Mouse (Mus musculus): ENCODE data around the gene Tctex1d1.

The Tctex1d1 gene

DNA sequence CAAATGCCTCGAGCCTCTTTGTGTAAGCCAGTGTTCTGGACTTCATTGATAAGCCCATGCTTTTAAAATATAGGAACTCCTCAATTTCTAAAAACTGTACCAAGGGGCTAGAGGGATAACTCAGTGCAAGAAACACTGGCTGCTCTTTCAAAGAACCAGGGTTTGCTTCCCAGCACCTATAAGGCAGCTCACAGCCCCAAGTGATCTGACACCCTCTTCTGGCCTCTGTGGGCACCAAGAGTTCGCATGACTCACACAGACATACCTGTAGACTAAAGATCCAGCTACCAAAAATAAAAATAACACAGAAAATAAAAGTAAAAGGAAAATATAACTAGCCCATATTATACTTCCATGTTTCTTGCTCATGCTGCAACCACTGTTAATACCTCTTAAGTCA is 9.3 kb downstream of the Tctex1d1 start:
- no peak for DNase-seq (ENCODE audit: low read depth, low spot score)

DNA sequence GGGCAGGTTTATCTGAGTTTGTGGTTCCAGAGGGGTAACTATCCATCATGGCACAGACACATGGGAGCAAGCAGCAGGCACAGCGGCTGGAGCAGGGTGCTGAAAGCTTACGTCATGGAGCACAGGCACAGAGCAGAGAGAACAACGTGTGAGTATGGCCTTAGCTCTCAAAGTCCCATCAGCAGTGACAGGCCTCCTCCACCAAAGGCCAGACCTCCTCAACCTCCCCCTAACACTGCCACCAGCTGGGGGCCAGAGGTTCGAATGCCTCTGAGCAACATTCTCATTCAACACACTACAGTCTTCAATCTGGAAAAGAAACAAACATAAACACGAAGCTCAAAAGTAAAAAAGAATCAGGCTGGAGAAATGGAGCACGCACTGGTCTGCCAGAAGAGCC is 10.1 kb downstream of the Tctex1d1 start:
- no peak for DNase-seq (ENCODE audit: low read depth, low spot score)

DNA sequence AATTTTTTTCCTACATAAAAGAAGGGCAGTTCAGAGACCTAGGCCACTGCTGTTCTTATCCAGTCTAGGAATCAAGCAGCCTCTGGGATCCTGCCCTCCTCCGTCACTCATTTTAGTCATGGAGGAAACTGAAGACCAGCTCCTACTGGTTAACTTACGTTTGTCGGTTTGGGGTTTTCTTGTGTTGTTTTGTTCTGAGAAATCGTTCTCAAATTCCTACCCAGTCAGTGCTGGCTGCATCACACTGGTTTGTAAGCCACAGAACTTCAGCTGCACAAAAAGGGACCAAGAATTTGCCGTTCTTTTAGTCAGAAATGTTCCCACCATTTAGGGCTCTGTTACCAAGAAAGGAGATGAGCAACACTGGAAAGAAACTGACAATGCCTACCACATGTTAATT is 11.0 kb downstream of the Tctex1d1 start:
- DNase-seq (ENCODE audit: low read depth, low spot score) = no peak

DNA sequence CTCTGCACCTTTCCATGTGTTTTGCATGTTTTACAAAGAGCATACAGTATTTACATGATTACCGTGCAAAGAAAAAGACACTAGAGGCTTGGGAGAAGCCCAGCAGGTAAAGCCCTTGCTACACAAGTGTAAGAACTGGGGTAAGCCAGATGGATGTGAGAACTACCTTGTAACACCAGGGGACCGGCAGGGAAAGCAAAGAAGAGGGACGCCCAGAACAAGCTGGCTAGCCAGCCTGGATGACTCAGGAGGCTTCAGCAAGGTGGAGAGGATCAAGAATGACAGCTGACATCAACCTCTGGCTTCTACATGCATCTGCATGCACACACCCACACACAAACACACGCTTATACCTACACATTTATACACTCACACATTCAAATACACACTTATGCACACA is 11.6 kb downstream of the Tctex1d1 start:
- no peak for DNase-seq (ENCODE audit: low read depth, low spot score)

DNA sequence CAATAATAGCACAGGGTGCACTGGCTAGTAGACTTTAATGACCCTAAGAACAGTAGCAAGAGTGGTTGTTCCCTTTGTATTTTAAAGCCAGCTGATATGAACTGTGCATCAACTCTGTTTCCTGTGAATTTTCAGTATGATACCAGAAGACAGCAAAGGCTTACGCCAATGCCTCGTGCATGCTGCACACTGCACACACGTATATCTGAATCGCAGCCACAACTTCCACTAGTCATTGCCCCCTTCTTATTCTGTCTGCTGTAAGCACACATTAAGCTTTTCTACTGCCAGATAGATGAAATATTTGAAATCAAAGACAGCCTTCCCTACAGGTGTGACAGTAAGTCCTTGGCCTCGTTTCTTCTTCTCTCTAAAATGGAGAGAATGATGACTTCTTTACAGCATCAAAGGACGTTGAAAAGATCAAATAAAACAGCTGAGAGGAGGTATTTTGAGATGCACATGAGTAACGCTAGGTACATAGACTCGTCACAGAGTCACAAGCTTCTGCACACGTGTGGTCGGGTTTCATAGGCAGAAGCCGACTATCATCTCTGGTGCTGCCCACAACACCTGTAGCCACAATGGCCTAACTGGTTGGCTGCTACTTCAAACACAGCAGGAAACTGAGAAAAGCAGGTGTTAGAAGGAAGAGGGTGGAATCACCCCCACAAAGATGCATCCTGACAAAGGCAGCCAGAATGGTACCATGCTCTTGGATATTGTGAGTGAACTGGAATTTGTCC is 12.4 kb downstream of the Tctex1d1 start:
- DNase-seq (ENCODE audit: low read depth, low spot score) = no peak

DNA sequence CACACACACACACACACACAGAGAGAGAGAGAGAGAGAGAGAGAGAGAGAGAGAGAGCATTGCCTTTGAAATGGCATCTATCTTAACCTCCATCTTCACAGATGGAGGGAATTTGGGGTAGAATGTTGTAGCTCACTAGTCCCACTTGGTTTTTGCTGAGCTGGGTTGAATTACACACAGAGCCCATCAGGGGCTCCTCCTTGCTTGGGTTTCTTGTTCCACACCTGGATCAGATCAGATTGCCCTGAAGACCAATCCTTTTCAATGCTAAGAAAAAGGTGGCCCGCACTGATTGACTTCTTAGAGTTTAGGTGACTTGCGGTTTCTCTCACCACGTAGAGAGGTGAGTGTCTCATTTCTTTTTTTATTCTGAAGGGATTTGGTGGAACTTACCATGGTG is 13.3 kb downstream of the Tctex1d1 start:
- no peak for DNase-seq (ENCODE audit: low read depth, low spot score)

DNA sequence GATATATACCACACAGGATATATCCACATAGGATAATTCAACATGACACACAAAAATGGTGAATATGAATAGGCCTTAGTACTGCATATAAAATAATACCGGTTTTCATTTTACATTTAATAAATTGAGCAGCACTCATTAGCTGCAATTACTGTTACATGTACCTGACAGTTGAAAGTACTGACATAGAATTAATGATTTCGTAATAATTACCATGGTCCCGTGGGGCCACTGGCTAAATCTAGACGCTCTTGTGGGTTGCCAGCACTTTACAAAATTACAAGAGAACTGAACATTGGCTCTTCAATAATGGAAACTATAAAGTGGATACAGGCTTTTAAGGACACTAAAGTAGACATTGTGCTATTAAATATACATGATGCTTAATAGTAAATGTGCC is 26.3 kb downstream of the Tctex1d1 start:
- DNase-seq (ENCODE audit: low read depth, low spot score) = no peak

DNA sequence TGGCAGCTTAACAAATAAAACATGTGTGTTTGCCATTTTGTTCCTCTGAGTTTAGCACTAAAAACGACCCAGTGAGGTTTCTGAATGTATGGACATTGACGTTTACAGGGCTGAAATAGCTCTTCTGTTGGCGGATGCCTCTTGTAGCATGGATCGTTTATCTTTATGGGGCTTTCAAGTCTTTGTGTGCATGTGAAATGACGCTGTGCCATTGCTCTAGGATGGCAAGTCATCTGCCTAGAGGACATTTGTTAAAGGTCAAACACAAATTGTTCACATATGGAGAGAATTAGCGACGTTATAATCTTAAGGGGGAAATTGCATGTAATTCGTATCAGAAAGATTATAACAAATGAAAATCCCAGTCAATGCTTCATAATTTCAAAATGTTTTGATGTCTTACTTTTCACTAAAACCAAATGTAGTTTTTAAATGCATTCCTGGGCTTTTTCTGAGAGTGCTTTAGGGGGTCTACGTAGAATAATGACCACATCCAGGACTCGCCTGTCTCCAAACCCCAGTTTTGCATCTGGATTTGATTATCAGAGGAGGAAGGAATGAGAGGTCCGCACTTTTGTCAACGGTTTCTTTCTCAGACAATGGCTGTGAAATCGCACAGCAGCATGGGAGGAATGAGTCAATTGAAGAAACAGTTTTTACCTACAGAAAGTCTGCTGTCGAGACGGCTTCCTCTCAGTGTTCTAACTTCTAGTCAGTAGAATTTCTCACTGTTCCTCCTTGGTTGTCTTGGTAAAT is 27.0 kb downstream of the Tctex1d1 start:
- no peak for DNase-seq (ENCODE audit: low read depth, low spot score)

DNA sequence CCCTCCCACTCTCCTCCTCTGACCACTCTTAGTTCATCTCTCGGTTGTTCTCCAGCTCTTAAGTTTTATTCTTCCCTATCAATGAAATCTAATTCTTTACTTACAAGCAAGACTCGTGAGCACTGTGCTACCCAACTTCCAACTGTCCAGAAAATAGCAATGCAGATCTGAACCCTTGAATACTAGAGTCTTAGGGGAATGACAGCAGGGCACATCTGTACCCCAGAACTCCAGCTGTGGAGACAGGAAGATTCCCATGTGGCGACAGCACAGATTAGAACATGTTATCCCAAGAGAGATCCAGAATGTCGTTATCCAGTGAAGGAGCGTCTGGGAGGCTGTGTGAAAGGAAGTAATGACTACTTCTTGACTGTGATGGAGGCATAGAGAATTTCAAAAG is 27.9 kb downstream of the Tctex1d1 start:
- no peak for DNase-seq (ENCODE audit: low read depth, low spot score)

DNA sequence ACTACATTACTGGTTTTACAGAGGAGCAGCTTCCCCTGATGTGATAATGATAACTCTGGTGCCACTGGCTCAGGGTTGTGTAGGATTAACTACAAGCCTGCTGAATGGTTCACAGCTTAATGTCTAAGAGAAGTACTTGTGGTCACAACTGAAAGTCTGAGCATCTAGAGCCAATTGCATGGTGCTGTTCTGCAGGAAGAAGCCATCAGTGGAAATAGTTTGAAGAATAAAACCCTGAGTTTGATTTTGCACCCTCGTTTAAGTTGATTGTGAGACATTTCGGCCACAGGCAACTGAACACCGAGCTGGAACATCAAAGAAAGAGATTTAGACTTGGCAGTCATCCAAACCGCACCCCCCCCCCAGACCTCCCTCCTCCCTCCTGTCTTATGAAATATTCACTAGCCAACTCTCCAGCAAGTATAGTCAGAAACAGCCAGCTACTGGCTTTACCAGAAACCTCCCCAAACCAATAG is 28.6 kb downstream of the Tctex1d1 start:
- no peak for DNase-seq (ENCODE audit: low read depth, low spot score)

DNA sequence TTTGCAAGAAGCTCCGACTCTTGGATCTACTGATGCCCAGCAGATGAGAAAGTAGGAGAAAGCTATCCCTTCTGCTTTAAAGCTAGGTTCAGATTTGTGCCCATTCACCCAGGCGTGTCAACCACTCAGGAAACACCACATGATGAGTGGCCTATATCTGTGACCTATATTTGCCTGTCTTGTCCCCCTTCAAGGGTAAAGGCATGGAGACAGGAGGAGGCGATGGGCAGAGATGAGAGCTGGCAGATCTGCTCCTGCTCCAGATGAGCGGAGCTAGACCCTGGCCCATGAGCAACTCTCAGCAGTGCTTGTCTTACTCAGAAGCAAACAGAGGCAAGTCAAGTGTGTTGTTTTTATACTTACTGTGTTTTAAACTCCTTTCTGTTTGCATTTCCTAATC is 32.3 kb downstream of the Tctex1d1 start:
- no peak for DNase-seq (ENCODE audit: low read depth, low spot score)

DNA sequence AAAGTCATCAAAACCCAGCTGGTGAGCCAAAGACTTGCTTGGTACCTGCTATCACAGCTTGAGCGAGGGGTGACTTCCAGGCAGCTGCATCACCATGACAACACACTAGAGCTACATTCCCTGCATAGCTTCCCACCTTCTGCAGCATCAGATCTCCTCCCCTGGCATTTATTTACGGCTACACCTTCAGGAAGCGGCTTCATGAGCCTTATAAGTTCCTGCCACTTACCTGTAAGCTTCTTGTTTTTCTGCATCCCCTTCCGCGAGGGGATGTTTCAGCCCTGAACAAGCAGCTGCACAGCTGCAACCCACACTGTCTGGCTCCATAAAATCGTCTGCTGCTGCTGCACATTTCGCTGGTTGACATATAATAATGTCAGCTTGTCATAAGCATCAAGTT is 33.4 kb downstream of the Tctex1d1 start:
- peak; percentile 21 for DNase-seq (ENCODE audit: low read depth, low spot score)

DNA sequence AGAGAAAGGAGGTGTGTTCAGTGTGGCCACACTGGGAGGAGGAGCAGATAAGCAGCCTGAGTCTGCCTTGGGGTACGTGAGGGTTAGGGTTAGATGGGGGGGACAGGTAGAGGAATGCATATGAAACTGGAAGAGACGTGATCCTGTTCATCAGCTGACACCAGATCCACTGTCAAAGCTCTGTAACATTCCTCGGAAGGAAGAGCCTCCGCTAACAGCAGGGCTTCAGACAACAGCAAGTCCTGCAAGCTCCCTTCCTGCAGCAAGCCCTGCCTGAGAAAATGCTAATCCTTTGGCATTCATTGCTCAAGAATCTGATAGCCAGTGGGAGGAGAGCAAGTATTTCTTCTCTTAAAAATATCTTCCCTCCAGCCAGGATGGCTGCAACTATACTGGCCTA is 35.1 kb downstream of the Tctex1d1 start:
- peak; percentile 23 for DNase-seq (ENCODE audit: low read depth, low spot score)

DNA sequence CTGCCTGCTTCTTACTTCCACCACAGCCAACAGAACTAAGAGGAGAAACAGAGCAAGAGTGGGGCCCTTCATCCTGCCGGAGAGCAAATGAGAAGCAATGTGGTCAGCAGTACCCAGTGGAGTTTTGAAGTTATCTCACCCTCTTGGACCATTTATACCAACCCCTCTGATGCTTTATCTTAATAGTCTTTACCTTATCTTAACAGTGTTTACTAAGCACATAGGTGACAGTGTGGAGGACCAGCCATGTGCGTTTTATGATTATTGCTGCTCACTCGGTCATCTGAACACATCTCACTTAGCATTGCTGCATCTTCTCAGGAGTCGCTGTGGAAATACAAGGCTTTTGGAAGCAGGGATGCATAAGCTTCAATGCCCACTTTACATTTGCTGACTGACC is 48.2 kb downstream of the Tctex1d1 start, which contains the start of gene Insl5:
TSS of gene Insl5 (minus strand) at position 222 of the 400 bp plus-strand sequence.
- DNase-seq (ENCODE audit: low read depth, low spot score) = no peak

DNA sequence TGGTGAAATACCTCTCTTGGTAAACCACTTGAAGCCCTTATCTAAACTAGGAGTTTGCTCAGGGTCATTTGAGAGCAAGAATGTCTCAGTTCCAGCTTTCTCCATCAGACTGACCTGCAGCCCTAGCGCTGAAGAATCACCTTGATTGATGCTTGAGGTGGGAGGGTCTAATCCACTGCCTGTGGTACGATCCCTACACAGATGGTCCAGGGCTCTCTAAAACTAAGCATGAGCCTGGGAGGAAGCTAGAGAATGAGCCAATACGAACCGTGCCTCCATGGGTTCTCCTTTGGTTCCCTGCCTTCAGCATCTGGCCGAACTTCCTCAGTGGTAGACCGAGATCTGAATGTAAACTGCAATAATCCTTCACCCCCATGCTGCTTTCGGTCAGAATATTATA is 49.3 kb downstream of the Tctex1d1 start:
- DNase-seq (ENCODE audit: low read depth, low spot score) = no peak

DNA sequence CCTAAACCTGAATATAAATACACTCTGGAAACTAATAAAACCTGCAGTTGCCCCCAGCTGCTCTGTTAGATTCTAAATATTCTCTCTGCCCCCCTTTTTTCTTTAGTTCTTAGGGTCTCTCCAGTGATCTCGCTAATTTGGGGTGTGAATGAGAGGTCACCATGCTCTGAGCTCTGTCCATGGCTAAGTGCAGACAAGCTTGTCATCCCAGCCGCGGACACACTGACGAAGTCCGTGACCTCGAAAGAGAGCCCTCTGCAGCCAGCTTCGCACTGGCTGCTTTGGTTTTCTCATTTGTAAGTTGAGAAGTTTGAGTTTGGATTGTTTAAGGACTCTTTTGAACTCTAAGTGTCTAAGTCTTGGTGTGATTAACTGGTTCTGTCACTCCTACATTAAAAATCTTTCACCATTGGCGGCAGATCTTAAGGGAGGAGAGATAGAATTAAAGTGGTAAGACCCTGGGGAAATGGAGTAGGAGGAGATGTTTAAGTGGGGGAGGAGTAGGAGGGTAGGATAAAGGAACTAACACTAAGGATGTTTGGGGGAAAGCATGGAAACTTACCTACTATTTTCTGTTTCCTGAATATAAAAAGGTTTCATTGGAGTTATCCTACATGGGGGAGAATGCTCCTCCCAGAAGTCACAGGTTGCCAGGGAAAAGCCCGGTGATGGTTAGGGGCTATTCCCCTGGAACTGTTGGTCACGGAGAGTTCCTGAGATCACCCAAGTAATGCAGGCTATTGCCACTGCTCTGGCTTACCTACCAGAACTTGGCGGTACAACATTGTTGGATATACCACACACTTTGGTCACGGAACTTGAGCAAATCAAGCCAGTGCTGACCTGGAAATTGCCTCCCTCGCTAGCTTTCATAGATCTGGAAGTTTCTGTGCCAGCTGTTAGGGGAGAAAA is 50.0 kb downstream of the Tctex1d1 start:
- DNase-seq (ENCODE audit: low read depth, low spot score) = no peak

DNA sequence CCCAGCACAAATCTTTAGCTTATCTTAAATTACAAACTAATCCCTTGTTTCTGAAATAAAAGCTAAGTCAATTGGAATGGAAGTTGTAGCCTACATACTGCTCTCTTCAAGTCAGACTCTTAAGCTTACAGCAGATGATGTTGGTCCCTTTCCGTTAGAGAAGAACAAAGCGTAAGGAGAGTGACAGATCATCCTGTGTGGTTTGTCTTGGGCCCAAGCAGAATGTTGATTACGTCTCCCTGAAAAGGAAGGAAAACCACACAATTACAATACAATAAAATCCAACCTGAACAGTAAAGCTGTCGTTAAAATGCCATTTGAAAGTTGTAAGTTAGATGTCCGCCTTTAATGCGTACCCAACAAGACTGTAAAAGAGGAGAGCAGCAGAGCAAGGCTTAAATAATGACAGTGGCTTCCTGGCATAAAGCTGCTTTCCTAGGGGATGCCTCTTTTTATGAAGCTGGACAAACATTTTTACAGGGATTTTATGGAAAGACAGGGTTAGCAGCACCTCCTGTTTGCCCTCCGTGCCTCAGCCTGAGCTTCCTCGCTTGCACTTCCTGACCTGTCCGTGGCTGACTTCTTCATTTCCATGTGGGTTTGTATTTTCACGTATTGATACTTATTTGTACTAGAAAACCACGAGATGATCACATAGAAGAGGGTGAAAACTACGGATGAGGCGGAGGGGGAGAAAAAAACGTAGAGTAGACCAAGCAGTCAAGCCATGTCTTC is 60.9 kb downstream of the Tctex1d1 start:
- no peak for DNase-seq (ENCODE audit: low read depth, low spot score)

DNA sequence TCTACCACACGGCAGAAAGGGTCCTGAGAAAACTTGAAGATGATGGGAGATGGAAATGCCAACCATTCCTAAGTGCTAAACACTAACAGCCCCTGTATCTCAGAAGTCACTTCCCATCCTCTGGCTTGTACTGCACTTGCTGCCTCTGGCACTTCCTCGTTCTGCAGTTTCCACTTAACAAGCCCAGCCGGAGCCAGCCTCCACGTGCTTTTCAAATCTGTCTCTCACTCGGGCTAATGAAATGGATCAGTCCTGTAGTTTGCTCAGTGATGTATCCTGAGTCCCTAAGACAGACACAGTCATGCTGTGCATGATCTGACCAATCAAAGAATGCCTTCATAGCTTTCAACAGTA is 61.4 kb downstream of the Tctex1d1 start:
- no peak for DNase-seq (ENCODE audit: low read depth, low spot score)

DNA sequence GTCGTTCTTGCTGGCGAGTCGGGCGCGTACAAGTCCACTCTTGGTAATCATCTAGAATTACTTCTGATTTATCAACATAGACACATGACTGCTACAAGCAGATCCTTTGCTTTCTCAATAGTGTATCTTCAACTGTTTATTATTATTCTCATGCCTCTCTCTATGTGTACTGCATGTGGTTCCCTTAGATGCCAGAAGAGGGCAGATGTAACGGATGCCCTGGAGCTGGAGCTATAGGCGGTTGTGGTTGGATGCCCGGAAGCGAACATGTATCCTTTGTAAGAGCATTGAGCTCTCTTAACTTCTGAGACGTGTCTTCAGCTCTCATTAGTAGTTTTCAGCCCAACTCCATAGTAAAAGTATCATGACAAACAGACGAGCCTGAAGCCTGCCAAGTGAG is 64.6 kb downstream of the Tctex1d1 start:
- DNase-seq (ENCODE audit: low read depth, low spot score) = no peak

DNA sequence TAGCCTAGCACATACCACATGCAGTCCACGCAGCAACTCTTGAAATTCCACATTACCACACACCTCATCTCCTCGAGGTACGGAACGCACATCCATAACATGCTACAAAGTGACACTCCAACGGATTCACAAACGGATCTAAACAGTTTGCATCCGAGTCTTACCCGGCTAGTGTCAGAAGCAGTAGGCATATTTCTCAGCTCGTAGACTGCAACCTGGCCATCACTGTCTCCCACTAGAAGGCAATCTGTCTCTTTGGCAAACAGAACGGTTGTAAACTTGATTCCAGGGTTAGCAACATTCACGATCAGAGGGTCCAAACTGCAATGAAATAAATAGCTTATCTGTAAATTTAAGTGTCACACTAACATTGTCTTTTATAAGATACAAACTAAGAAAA is 69.6 kb downstream of the Tctex1d1 start:
- no peak for DNase-seq (ENCODE audit: low read depth, low spot score)
